Mouse (Mus musculus): ENCODE data around the gene Kif17.
"Not testable (repeated sequence)": the region's sequence is repeated elsewhere in the genome, so short reads cannot be mapped to it uniquely, and the experiment has no call there.

Kif17 gene

GRCm38 (mm10) chr4:138313021-138313420 is 62.8 kb downstream of the Kif17 start:
- no peak for DNase-seq (ENCODE audit: low read depth, low spot score)

- DNase-seq (ENCODE audit: low read depth, low spot score) = no peak
Measured at GRCm38 (mm10) chr4:138313795-138314194, 63.6 kb downstream of the Kif17 start.

- DNase-seq (ENCODE audit: low read depth, low spot score) = peak; percentile 70
Measured at GRCm38 (mm10) chr4:138315781-138316180, 65.5 kb downstream of the Kif17 start.

- DNase-seq (ENCODE audit: low read depth, low spot score) = peak; percentile 56
Measured at GRCm38 (mm10) chr4:138316369-138316768, 66.1 kb downstream of the Kif17 start.

- peak; percentile 78 for DNase-seq (ENCODE audit: low read depth, low spot score)
Measured at GRCm38 (mm10) chr4:138318509-138319266, 68.5 kb downstream of the Kif17 start.

GRCm38 (mm10) chr4:138319508-138319907 is 69.3 kb downstream of the Kif17 start:
- peak; percentile 91 for DNase-seq (ENCODE audit: low read depth, low spot score)

GRCm38 (mm10) chr4:138320711-138321110 is 70.5 kb downstream of the Kif17 start:
- DNase-seq (ENCODE audit: low read depth, low spot score) = no peak

GRCm38 (mm10) chr4:138321488-138321887 is 71.3 kb downstream of the Kif17 start:
- no peak for DNase-seq (ENCODE audit: low read depth, low spot score)

GRCm38 (mm10) chr4:138322692-138323091 is 72.5 kb downstream of the Kif17 start:
- no peak for DNase-seq (ENCODE audit: low read depth, low spot score)

- DNase-seq (ENCODE audit: low read depth, low spot score) = no peak
Measured at GRCm38 (mm10) chr4:138323753-138324152, 73.5 kb downstream of the Kif17 start.

GRCm38 (mm10) chr4:138324451-138324850 is 74.2 kb downstream of the Kif17 start:
- DNase-seq (ENCODE audit: low read depth, low spot score) = no peak

GRCm38 (mm10) chr4:138325466-138326076 is 75.3 kb downstream of the Kif17 start:
- DNase-seq (ENCODE audit: low read depth, low spot score) = peak; percentile 96

GRCm38 (mm10) chr4:138326077-138326695 is 76.0 kb downstream of the Kif17 start, which contains the start of gene Pink1:
TSS of gene Pink1 (minus strand) at chr4:138326307.
- peak; percentile 95 for DNase-seq (ENCODE audit: low read depth, low spot score)

GRCm38 (mm10) chr4:138327155-138327554 is 76.9 kb downstream of the Kif17 start:
- not testable (repeated sequence) for DNase-seq (ENCODE audit: low read depth, low spot score)

GRCm38 (mm10) chr4:138327891-138328470 is 77.7 kb downstream of the Kif17 start:
- DNase-seq (ENCODE audit: low read depth, low spot score) = no peak

GRCm38 (mm10) chr4:138330264-138330671 is 80.0 kb downstream of the Kif17 start:
- no peak for DNase-seq (ENCODE audit: low read depth, low spot score)

GRCm38 (mm10) chr4:138331647-138332046 is 81.4 kb downstream of the Kif17 start:
- no peak for DNase-seq (ENCODE audit: low read depth, low spot score)

GRCm38 (mm10) chr4:138333135-138333534 is 82.9 kb downstream of the Kif17 start:
- DNase-seq (ENCODE audit: low read depth, low spot score) = no peak

- DNase-seq (ENCODE audit: low read depth, low spot score) = no peak
Measured at GRCm38 (mm10) chr4:138335036-138335435, 84.8 kb downstream of the Kif17 start.

GRCm38 (mm10) chr4:138335648-138336047 is 85.4 kb downstream of the Kif17 start:
- no peak for DNase-seq (ENCODE audit: low read depth, low spot score)

- DNase-seq (ENCODE audit: low read depth, low spot score) = no peak
Measured at GRCm38 (mm10) chr4:138336876-138337275, 86.6 kb downstream of the Kif17 start.

- no peak for DNase-seq (ENCODE audit: low read depth, low spot score)
Measured at GRCm38 (mm10) chr4:138337341-138337740, 87.1 kb downstream of the Kif17 start.

Measured in ZHBTc4 (cell line).